Mouse (Mus musculus) midbrain, embryonic 16.5 days (tissue): ENCODE measurements around the gene Bpifa1. TPM values are rescaled to one million over a fixed set of nuclear protein-coding genes. Genes with fewer than 3 reads are reported as not detected.

Source experiments
- ATAC-seq: fragments of 200-750 bp; cut with Nextera tagmentation; 2 replicates; pipeline ENCODE4 v1.8.0; 2017; ENCODE audit warnings: moderate TSS enrichment
- H3K27ac ChIP-seq: fragments of 300-500 bp; sonication (generic); 2 replicates; pipeline ENCODE4 v1.5.1; 2014; ENCODE audit warnings: mild to moderate bottlenecking, low read length, mixed read lengths
- H3K27me3 ChIP-seq: fragments of 300-500 bp; sonication (generic); 2 replicates; pipeline ENCODE4 v1.6.1; 2014; ENCODE audit warnings: low read depth, low read length, mixed read lengths; ENCODE audit not compliant: control insufficient read depth, insufficient read depth
- H3K36me3 ChIP-seq: fragments of 300-500 bp; sonication (generic); 2 replicates; pipeline ENCODE4 v1.6.1; 2014; ENCODE audit warnings: mild to moderate bottlenecking, low read length, moderate library complexity, mixed read lengths; ENCODE audit not compliant: control insufficient read depth, insufficient read depth
- H3K4me1 ChIP-seq: fragments of 300-500 bp; sonication (generic); 2 replicates; pipeline ENCODE4 v1.6.1; 2014; ENCODE audit warnings: mild to moderate bottlenecking, low read length, mixed read lengths; ENCODE audit not compliant: control insufficient read depth, insufficient read depth
- H3K4me2 ChIP-seq: fragments of 300-500 bp; sonication (generic); 2 replicates; pipeline ENCODE4 v1.6.1; 2014; ENCODE audit warnings: mild to moderate bottlenecking, low read length, mixed read lengths
- H3K4me3 ChIP-seq: fragments of 300-500 bp; sonication (generic); 2 replicates; pipeline ENCODE4 v1.5.1; 2014; ENCODE audit warnings: low read depth, mild to moderate bottlenecking, low read length, moderate library complexity, mixed read lengths
- H3K9ac ChIP-seq: fragments of 300-500 bp; sonication (generic); 2 replicates; pipeline ENCODE4 v1.6.1; 2014; ENCODE audit warnings: low read depth, low read length, mixed read lengths
- H3K9me3 ChIP-seq: fragments of 300-500 bp; sonication (generic); replicated peaks from 2 replicates; pipeline ENCODE4 v1.6.1; 2014; ENCODE audit warnings: mild to moderate bottlenecking, low read length, mixed read lengths; ENCODE audit not compliant: control insufficient read depth, poor library complexity, severe bottlenecking
- WGBS: fragments of 180-500 bp; shearing (Covaris S2); extraction: QIAGEN DNeasy Blood & Tissue Kit; methylation state at CpG from one replicate; pipeline ENCODE4 v1.1.7; 2014; 5-methylcytosine and 5-hydroxymethylcytosine counted together
- polyA plus RNA-seq: library from polyadenylated mRNA; unstranded; fragments of >200 nt; fragmentation: Nextera tagmentation; extraction: Ambion mirVana; gene quantifications from 2 replicates; pipeline ENCODE4 v1.2.1, GENCODE M21; 2015

The Bpifa1 gene
- polyA plus RNA-seq, 1 experiment from 2014 or later = not detected

DNA sequence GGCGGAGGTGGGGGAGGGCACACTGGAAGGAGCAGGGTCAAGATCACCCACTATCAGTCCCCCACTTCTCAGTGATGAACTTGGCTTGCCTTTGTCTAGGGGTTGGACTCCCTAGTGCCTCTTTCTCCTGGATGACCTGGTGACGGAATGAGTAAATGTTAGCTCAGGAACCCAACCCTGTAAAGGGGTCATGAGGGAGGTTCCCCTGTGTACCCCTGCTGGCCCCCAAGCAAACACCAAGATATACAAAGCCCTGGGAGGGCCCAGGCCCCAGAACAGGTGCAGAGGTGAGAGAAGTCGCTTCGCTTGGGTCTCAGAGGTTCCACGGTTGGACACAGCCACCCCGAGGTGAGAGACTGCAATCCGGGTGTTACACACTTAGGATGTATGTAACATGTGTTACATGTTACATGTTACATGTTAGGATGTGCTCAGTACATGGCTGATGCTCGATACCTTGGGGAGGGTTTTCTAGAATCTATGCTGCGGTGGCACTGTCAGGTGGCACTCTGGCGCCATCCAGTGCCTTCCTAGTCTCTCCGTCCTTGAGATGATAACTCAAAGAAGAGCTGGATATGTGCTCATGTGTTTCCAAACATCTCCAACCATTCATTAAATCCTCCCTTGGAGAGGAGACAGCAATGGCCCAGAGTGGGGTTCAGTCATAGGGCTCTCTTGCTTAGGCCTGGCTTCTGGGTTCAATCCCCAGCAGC lies 48.0 kb downstream of the Bpifa1 start, which contains the start of gene Bpifb1:
TSS of gene Bpifb1 (plus strand) at position 273 of the 713 bp plus-strand sequence.
- Histone ChIP-seq H3K36me3 (no peaks in the 10 kb centered on the region), H3K4me1 (no peaks in the 10 kb centered on the region), H3K4me3 (no peak within 1 kb of the TSS), H3K4me2 (no peak within 1 kb of the TSS), H3K27ac (no peak within 1 kb of the TSS), H3K9me3 (no peaks in the 10 kb centered on the region), H3K9ac (no peak within 1 kb of the TSS), H3K27me3 (no peaks in the 10 kb centered on the region)
- 90% methylated on average over 11 of the region's 11 CpGs for WGBS
- ATAC-seq = no peak

GRCm38 (mm10) chr2:154192141-154192540 lies 49.5 kb downstream of the Bpifa1 start:
- Histone ChIP-seq H3K4me1 (no peaks in the 10 kb centered on the region), H3K4me3 (no peak overlapping the region), H3K27ac (no peak overlapping the region), H3K9me3 (no peaks in the 10 kb centered on the region), H3K36me3 (no peaks in the 10 kb centered on the region), H3K9ac (no peak overlapping the region), H3K27me3 (no peaks in the 10 kb centered on the region), H3K4me2 (no peak overlapping the region)
- 81% methylated on average over 2 of the region's 2 CpGs for WGBS
- no peak for ATAC-seq

DNA sequence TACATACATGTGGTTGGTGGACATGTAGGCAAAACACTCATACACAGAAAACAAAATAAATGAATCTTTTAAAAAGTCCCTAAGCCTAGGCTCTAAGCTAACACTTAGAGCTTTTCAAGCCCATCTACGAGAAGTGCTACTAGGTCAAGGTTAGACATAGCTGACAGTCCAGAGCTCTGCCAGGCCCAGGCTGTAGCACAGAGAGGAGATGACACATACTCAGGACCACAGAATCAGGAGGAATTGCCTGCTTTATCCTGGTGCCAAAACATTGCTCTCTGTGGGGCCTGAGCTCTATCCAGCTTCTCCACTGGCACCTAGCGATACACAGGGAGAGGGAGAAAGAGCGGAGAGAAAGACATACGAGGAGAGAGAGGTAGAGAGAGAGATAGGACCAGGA lies 50.4 kb downstream of the Bpifa1 start:
- 87% methylated on average over 4 of the region's 4 CpGs for WGBS
- no peak for ATAC-seq
- H3K4me1 ChIP-seq = no peaks in the 10 kb centered on the region
- H3K9me3 ChIP-seq = no peaks in the 10 kb centered on the region
- H3K9ac ChIP-seq = no peak overlapping the region
- H3K27me3 ChIP-seq = no peaks in the 10 kb centered on the region
- no peaks in the 10 kb centered on the region for H3K36me3 ChIP-seq
- H3K27ac ChIP-seq = no peak overlapping the region
- H3K4me2 ChIP-seq = no peak overlapping the region
- no peak overlapping the region for H3K4me3 ChIP-seq

DNA sequence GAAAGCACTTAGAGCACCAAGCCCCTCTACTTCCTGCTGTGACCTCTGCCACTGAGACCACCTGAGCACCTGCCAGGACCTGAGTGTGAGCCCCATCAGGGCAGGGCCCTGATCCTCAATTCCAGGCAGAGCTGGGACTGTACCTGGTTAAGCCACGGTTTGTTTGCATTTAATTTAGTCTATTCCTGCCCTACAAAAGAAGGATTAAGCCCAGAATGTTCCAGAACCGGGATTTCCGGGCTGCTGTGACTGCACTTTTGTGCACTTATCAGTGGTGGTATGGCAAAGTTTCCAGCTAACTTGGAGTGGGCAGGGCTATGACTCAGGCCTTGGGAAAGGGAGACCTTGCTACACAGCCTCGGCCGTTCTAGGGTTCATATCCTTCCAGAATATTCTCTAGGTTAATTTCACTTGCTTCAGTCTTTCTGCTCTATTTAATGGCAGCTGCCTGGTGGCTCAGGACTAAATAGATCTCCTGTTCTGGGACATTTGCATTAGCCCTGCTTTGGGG lies 51.4 kb downstream of the Bpifa1 start:
- Histone ChIP-seq H3K36me3 (no peaks in the 10 kb centered on the region), H3K27ac (no peak overlapping the region), H3K4me3 (no peak overlapping the region), H3K27me3 (no peaks in the 10 kb centered on the region), H3K4me2 (no peak overlapping the region), H3K4me1 (no peaks in the 10 kb centered on the region), H3K9me3 (no peaks in the 10 kb centered on the region), H3K9ac (no peak overlapping the region)
- no peak for ATAC-seq
- WGBS = 58% methylated on average over 5 of the region's 5 CpGs

- Histone ChIP-seq H3K4me1 (no peaks in the 10 kb centered on the region), H3K4me2 (no peak overlapping the region), H3K9ac (no peak overlapping the region), H3K27ac (no peak overlapping the region), H3K36me3 (no peaks in the 10 kb centered on the region), H3K27me3 (no peaks in the 10 kb centered on the region), H3K9me3 (no peaks in the 10 kb centered on the region), H3K4me3 (no peak overlapping the region)
- WGBS = 89% methylated on average over 9 of the region's 9 CpGs
- no peak for ATAC-seq
These were observed 54.4 kb downstream of the Bpifa1 start for GRCm38 (mm10) chr2:154197036-154197435.

Other genes with a start within 250 kb of the Bpifa1 start
- not detected in 2 replicates for gene Bpifb6, start 242.5 kb upstream of the Bpifa1 start, polyA plus RNA-seq
- gene Bpifb3, start 224.7 kb upstream of the Bpifa1 start, polyA plus RNA-seq = 0.11 TPM in 1 of 2 replicates, not detected in the other
- gene Bpifb4, start 204.7 kb upstream of the Bpifa1 start, polyA plus RNA-seq = not detected in 2 replicates
- not detected in 2 replicates for gene Bpifa6, start 167.9 kb upstream of the Bpifa1 start, polyA plus RNA-seq
- not detected in 2 replicates for gene Bpifa2, start 134.6 kb upstream of the Bpifa1 start, polyA plus RNA-seq
- gene Bpifa3, start 12.5 kb upstream of the Bpifa1 start, polyA plus RNA-seq = not detected in 2 replicates
- not detected in 2 replicates for gene Bpifa5, start 19.7 kb downstream of the Bpifa1 start, polyA plus RNA-seq
- gene Bpifb1, start 47.9 kb downstream of the Bpifa1 start, polyA plus RNA-seq = 0.88 and 1.0 TPM in 2 replicates
- gene Bpifb5, start 80.9 kb downstream of the Bpifa1 start, polyA plus RNA-seq = 0.25 and 0.36 TPM in 2 replicates
- gene Bpifb9a, start 115.0 kb downstream of the Bpifa1 start, polyA plus RNA-seq = not detected in 2 replicates
- not detected in 2 replicates for gene Bpifb9b, start 164.3 kb downstream of the Bpifa1 start, polyA plus RNA-seq
- gene Cdk5rap1, start 230.1 kb downstream of the Bpifa1 start, polyA plus RNA-seq = 12.2 and 16.3 TPM in 2 replicates